Mouse (Mus musculus) stomach, embryonic 16.5 days (tissue): ENCODE results near the gene Ankrd44. TPM values are rescaled to one million over a fixed set of nuclear protein-coding genes. Genes with fewer than 3 reads are reported as not detected.

Experiments used
- ATAC-seq: fragments of 200-750 bp; cut with Nextera tagmentation; 2 replicates; pipeline ENCODE4 v1.8.0; 2017; ENCODE audit warnings: moderate number of reproducible peaks, moderate TSS enrichment; ENCODE audit not compliant: insufficient read depth, low FRiP score
- H3K27ac ChIP-seq: fragments of 300-500 bp; sonication (generic); 2 replicates; pipeline ENCODE4 v1.5.1; 2014; ENCODE audit warnings: low read length
- H3K27me3 ChIP-seq: fragments of 300-500 bp; sonication (generic); 2 replicates; pipeline ENCODE4 v1.6.1; 2014; ENCODE audit warnings: low read length, control low read depth, mixed read lengths; ENCODE audit not compliant: control insufficient read depth, insufficient read depth
- H3K36me3 ChIP-seq: fragments of 300-500 bp; sonication (generic); 2 replicates; pipeline ENCODE4 v1.6.1; 2014; ENCODE audit warnings: low read length; ENCODE audit not compliant: control insufficient read depth, insufficient read depth
- H3K4me1 ChIP-seq: fragments of 300-500 bp; sonication (generic); 2 replicates; pipeline ENCODE4 v1.6.1; 2014; ENCODE audit warnings: low read length, control low read depth, mixed read lengths; ENCODE audit not compliant: control insufficient read depth, insufficient read depth
- H3K4me2 ChIP-seq: fragments of 300-500 bp; sonication (generic); 2 replicates; pipeline ENCODE4 v1.6.1; 2014; ENCODE audit warnings: low read depth, low read length, mixed read lengths
- H3K4me3 ChIP-seq: fragments of 300-500 bp; sonication (generic); replicated peaks from 2 replicates; pipeline ENCODE4 v1.5.1; 2014; ENCODE audit warnings: mild to moderate bottlenecking, low read length
- H3K9ac ChIP-seq: fragments of 300-500 bp; sonication (generic); 2 replicates; pipeline ENCODE4 v1.6.1; 2014; ENCODE audit warnings: low read length
- H3K9me3 ChIP-seq: fragments of 300-500 bp; sonication (generic); replicated peaks from 2 replicates; pipeline ENCODE4 v1.6.1; 2016; ENCODE audit warnings: low read length, control low read depth; ENCODE audit not compliant: control insufficient read depth
- WGBS: fragments of 180-500 bp; shearing (Covaris S2); extraction: QIAGEN DNeasy Blood & Tissue Kit; methylation state at CpG from one replicate; pipeline ENCODE4 v1.1.7; 2014; 5-methylcytosine and 5-hydroxymethylcytosine counted together
- polyA plus RNA-seq: library from polyadenylated mRNA; unstranded; fragments of >200 nt; fragmentation: Nextera tagmentation; extraction: Ambion mirVana; gene quantifications from 2 replicates; pipeline ENCODE4 v1.2.1, GENCODE M21; 2015

Gene Ankrd44
- polyA plus RNA-seq, 1 experiment from 2014 or later = 14.5 TPM

DNA sequence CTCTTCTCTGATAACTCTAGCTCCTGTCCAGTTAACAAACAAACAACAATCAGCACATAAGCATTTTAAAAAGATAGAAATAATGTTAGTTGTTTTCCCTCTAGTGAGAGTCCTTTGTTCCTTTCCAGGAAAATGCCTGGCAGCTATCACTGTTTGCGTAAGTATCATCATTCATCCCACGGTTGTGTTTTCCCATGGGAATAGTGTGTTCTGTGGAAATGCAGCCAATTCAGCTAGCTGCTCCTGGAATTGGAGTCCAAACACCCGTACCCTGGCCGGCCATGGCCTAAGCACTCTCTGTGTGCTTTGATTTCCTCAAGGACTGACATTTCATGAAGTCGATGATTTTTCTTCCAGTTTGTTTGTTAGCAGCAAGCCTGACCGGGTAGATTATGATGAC is 311.2 kb downstream of the Ankrd44 start:
- 73% methylated on average over 6 of the region's 6 CpGs for WGBS
- no peak for ATAC-seq

DNA sequence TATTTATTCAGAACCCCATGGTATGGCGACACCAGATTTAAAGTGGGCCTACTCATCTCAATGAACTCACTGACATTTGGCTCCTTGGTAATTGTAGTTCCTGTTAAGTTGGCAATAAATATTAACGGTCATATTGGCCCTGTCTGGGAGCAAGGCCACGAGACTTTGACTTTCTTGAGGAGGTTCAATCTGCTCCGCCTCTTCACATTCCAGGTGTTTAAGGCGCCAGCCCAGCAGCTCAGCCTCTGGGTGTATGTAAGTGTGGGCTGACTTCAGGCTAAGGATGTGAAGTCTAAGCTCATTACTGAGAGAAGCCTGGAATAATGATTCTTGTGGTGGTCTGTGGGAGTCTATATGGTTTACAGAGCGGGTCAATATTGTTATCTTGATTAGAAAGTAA is 313.8 kb downstream of the Ankrd44 start:
- ATAC-seq = no peak

More for the DNA sequence above, 311.2 kb downstream of the Ankrd44 start:
- Histone ChIP-seq H3K4me2 (no peak overlapping the region), H3K4me3 (no peak overlapping the region), H3K36me3 (no peaks in the 10 kb centered on the region), H3K27ac (no peak overlapping the region), H3K27me3 (no peaks in the 10 kb centered on the region), H3K9me3 (peaks cover 4% of the 10 kb centered on the region; the same call in 1 of the 2 replicates), H3K9ac (no peak overlapping the region), H3K4me1 (0 out of 2 replicates have a peak, but pooled peaks cover 2% of the 10 kb centered on the region)

DNA sequence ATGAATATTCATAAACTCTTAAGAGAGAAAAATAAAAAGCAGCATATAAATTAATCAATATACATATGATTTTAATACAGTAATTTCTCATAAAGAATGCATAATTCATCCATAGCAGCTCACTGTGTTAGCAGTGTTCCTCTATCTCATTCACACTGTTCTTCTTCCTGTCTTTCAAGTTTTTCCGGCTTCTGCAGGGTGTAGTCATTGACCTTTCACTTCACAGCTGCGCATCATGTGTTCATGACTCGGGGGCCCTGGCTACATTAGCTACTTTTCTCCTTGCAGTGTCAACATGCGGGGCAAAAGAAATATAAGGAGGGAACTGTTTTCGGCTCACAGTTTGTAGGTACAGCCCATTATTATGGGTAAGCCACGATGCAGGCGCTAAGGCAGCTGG is 314.3 kb downstream of the Ankrd44 start:
- Histone ChIP-seq H3K27me3 (no peaks in the 10 kb centered on the region), H3K9me3 (peaks cover 4% of the 10 kb centered on the region; the same call in 1 of the 2 replicates), H3K4me1 (0 out of 2 replicates have a peak, but pooled peaks cover 2% of the 10 kb centered on the region), H3K4me2 (no peak overlapping the region), H3K27ac (peak overlapping the region; percentile 12), H3K4me3 (no peak overlapping the region), H3K9ac (no peak overlapping the region), H3K36me3 (no peaks in the 10 kb centered on the region)
- peak; percentile 64; the same call in 1 of the 2 replicates for ATAC-seq
- WGBS = 46% methylated on average over 7 of the region's 7 CpGs

More for the DNA sequence above, 313.8 kb downstream of the Ankrd44 start:
- peaks cover 4% of the 10 kb centered on the region; the same call in 1 of the 2 replicates for H3K9me3 ChIP-seq
- H3K9ac ChIP-seq = no peak overlapping the region
- H3K4me3 ChIP-seq = no peak overlapping the region
- 59% methylated on average over 6 of the region's 6 CpGs for WGBS
- 0 out of 2 replicates have a peak, but pooled peaks cover 2% of the 10 kb centered on the region for H3K4me1 ChIP-seq
- peak overlapping the region; percentile 12 for H3K27ac ChIP-seq
- no peaks in the 10 kb centered on the region for H3K36me3 ChIP-seq
- H3K4me2 ChIP-seq = no peak overlapping the region
- no peaks in the 10 kb centered on the region for H3K27me3 ChIP-seq

DNA sequence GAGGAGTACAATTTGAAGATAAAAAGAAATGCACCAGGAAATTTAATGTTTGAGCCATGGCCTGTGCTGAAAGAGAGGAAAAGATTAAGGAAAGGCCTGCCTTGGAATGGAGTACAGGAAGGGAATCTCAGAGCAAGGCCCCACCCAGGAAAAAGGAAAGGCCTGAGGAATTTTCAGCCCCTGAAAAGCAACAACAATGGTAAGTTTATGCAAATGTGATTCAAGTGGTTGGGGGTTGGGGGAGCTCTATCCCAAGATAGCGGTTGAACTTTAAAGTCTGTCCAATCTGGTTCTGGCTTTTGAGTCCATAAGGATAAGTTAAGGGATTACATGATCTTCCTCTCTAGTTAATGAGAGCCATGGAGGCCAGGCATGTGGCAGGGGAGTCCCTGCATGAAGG is 319.3 kb downstream of the Ankrd44 start:
- WGBS = 91% methylated on average over 1 of the region's 1 CpGs
- no peak for ATAC-seq

DNA sequence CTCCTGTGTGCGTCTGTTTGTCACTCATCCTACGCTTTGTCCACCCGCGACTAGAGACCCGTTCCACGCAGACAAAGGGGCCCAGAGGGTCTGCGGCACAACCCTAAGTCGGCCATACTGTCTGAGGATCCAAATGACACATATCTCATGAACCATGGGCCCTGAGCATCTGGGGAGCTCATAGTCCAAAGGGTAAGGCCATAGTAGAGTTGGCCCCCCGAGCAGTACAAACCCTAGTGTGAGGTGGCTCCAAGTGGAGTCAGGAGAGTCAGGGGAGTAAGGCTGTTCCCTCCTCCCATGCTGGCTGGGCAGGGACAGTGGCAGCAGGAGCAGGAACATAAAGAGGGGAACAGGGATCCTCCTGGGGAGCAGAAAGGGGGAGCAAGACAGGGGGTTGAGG is 324.5 kb downstream of the Ankrd44 start:
- no peak overlapping the region for H3K9ac ChIP-seq
- H3K36me3 ChIP-seq = no peaks in the 10 kb centered on the region
- no peaks in the 10 kb centered on the region for H3K9me3 ChIP-seq
- no peak overlapping the region for H3K27ac ChIP-seq
- no peak for ATAC-seq
- H3K4me1 ChIP-seq = 0 out of 2 replicates have a peak, but pooled peaks cover 4% of the 10 kb centered on the region
- 96% methylated on average over 9 of the region's 9 CpGs for WGBS
- no peaks in the 10 kb centered on the region for H3K27me3 ChIP-seq
- no peak overlapping the region for H3K4me3 ChIP-seq
- H3K4me2 ChIP-seq = no peak overlapping the region

More for the DNA sequence above, 319.3 kb downstream of the Ankrd44 start:
- no peaks in the 10 kb centered on the region for H3K27me3 ChIP-seq
- H3K4me2 ChIP-seq = no peak overlapping the region
- 0 out of 2 replicates have a peak, but pooled peaks cover 1% of the 10 kb centered on the region for H3K4me1 ChIP-seq
- no peak overlapping the region for H3K4me3 ChIP-seq
- no peak overlapping the region for H3K9ac ChIP-seq
- no peaks in the 10 kb centered on the region for H3K36me3 ChIP-seq
- H3K27ac ChIP-seq = no peak overlapping the region
- no peaks in the 10 kb centered on the region for H3K9me3 ChIP-seq

DNA sequence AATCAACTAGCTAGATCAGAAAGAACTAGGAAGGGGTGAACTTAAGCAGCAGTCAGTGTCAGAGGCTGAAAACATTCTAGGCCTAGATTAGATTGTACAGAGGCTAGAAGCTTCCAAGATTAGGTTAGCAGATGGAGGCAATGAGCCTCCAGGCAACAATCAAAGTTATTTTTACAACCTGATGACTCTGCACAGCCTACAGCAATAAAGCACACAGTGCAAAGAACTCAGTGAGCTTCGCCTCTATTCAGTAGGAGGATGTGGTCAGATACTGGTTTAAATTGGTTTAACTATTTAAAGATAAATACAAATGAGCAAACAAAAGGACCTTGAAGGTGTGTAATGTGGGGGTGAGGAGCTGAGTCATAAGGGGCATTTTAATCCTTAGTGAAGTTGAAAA is 325.9 kb downstream of the Ankrd44 start:
- peak overlapping the region; percentile 71 for H3K27ac ChIP-seq
- no peak overlapping the region for H3K9ac ChIP-seq
- H3K27me3 ChIP-seq = no peaks in the 10 kb centered on the region
- WGBS = 56% methylated on average over 1 of the region's 1 CpGs
- H3K4me2 ChIP-seq = no peak overlapping the region
- H3K4me3 ChIP-seq = no peak overlapping the region
- H3K4me1 ChIP-seq = 0 out of 2 replicates have a peak, but pooled peaks cover 4% of the 10 kb centered on the region
- no peaks in the 10 kb centered on the region for H3K9me3 ChIP-seq
- H3K36me3 ChIP-seq = no peaks in the 10 kb centered on the region
- peak; percentile 85 for ATAC-seq

DNA sequence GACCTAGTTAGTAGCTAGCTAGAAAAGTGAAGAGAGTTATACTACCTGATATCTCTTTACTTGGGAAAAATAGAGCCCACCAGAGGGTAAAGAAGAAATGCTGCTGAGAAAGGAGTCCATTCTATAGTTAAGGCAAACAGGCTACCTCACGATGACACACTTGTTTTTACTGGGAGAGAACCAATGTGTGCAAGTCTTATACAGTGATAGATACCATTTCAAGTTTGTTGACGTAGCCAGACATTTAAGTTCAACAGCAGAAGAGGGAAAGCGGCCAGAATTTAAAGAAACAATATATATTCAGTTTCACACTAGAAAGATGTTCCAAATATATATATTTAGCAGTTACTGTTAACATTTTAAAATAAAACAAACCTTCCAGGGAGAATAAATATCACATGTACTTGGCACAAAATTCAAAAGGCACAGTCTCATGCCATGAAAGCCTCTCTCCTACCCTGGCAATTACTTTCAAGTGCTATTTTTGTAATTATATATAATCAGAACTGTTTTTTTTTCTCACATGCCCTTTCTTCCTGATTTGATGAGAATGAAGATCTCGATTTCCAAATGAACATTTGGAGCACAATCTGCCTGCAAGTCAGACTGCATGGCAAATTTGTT is 328.5 kb downstream of the Ankrd44 start:
- Histone ChIP-seq H3K4me2 (no peak overlapping the region), H3K27ac (peak overlapping the region; percentile 18; the same call in 1 of the 2 replicates), H3K4me3 (no peak overlapping the region), H3K27me3 (no peaks in the 10 kb centered on the region), H3K4me1 (0 out of 2 replicates have a peak, but pooled peaks cover 4% of the 10 kb centered on the region), H3K36me3 (no peaks in the 10 kb centered on the region), H3K9ac (no peak overlapping the region), H3K9me3 (no peaks in the 10 kb centered on the region)
- peak; percentile 57; the same call in 1 of the 2 replicates for ATAC-seq
- WGBS = 47% methylated on average over 4 of the region's 4 CpGs

DNA sequence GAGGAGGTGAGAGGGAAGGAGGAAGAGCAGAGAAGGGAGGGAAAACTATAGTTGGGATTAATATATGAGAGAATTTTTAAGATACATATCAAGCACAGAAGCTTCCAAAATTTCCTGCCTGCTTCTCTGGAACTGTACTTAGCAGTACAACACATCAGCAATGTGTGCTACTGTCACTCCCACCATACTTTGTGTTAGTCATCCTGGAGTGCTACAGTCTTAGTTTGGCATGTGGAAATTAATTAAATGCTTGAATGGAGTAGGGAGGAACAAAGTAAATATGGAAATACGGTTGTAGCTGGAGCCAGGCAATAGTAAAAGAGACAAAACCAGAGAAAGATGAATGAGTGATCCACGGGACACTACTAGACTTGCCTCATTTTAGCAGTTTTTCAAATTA is 330.0 kb downstream of the Ankrd44 start:
- Histone ChIP-seq H3K4me2 (no peak overlapping the region), H3K4me1 (0 out of 2 replicates have a peak, but pooled peaks cover 4% of the 10 kb centered on the region), H3K9ac (no peak overlapping the region), H3K4me3 (no peak overlapping the region), H3K27me3 (no peaks in the 10 kb centered on the region), H3K27ac (no peak overlapping the region), H3K9me3 (no peaks in the 10 kb centered on the region), H3K36me3 (no peaks in the 10 kb centered on the region)
- 74% methylated on average over 2 of the region's 2 CpGs for WGBS
- ATAC-seq = no peak
